In the genomic region with DNA sequence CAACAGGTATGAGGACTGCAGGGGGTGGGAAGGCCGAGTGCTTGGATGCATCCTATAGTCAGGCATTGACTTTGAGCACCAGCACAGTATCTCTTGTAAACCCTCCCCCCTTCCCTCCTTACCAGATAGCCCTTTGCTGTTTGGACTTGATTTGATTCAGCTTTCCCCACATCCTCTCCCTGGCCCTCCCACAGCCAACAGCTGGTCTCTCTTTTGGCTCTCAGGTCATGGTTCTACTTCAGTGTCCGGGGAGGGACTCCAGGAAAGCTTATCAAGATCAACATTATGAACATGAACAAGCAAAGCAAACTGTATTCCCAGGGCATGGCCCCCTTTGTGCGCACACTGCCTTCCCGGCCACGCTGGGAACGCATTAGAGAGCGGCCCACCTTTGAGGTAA, we compare ENCODE assay signal across 8 mouse cellular contexts. TPM values are rescaled to one million over a fixed set of nuclear protein-coding genes. Genes with fewer than 3 reads are reported as not detected.
DNase-seq lines count a peak whose midpoint lies in the region; ATAC-seq and TF ChIP-seq lines count a peak whose summit lies in the region.

No protein-coding gene starts in this region.

- H3K36me3 ChIP-seq in kidney, postnatal 0 days (ENCODE audit: insufficient read depth, low read length) = peaks cover 32% of the 10 kb centered on the region
- peaks cover 47% of the 10 kb centered on the region for H3K36me3 ChIP-seq in embryonic facial prominence, embryonic 15.5 days
- H3K36me3 ChIP-seq in neural tube, embryonic 13.5 days = peaks cover 49% of the 10 kb centered on the region

- H3K9me3 ChIP-seq in kidney, postnatal 0 days (replicated peaks; ENCODE audit: low read length) = no peaks in the 10 kb centered on the region
- no peaks in the 10 kb centered on the region for H3K9me3 ChIP-seq in embryonic facial prominence, embryonic 15.5 days (replicated peaks)
- no peaks in the 10 kb centered on the region for H3K9me3 ChIP-seq in neural tube, embryonic 13.5 days

- H3K4me3 ChIP-seq in kidney, postnatal 0 days (replicated peaks; ENCODE audit: low read depth, low read length) = no peak overlapping the region
- peak overlapping the region; percentile 83 for H3K4me3 ChIP-seq in embryonic facial prominence, embryonic 15.5 days (replicated peaks)
- peak overlapping the region; percentile 84 for H3K4me3 ChIP-seq in neural tube, embryonic 13.5 days

- TF ChIP-seq CTCF in kidney, postnatal 0 days (IDR thresholded peaks at IDR 0.05; ENCODE audit: low read depth) = no peak

- H3K27ac ChIP-seq in kidney, postnatal 0 days = peak overlapping the region; percentile 94; the same call in 1 of the 2 replicates
- peak overlapping the region; percentile 98 for H3K27ac ChIP-seq in embryonic facial prominence, embryonic 15.5 days (replicated peaks)
- H3K27ac ChIP-seq in neural tube, embryonic 13.5 days (replicated peaks) = no peak overlapping the region

- WGBS in kidney, postnatal 0 days = 56% methylated on average over 7 of the region's 7 CpGs
- WGBS in embryonic facial prominence, embryonic 15.5 days = 62% methylated on average over 7 of the region's 7 CpGs
- WGBS in neural tube, embryonic 13.5 days = 84% methylated on average over 7 of the region's 7 CpGs

- ATAC-seq in kidney, postnatal 0 days (replicated peaks; ENCODE audit: low FRiP score, low read depth) = no peak
- ATAC-seq in embryonic facial prominence, embryonic 15.5 days (ENCODE audit: insufficient number of reproducible peaks, low FRiP score, low TSS enrichment, low read depth) = no peak
- ATAC-seq in neural tube, embryonic 13.5 days (ENCODE audit: low read depth) = no peak

- H3K4me2 ChIP-seq in kidney, postnatal 0 days (ENCODE audit: low read length) = peak overlapping the region; percentile 96
- peak overlapping the region; percentile 69 for H3K4me2 ChIP-seq in embryonic facial prominence, embryonic 15.5 days (replicated peaks)
- H3K4me2 ChIP-seq in neural tube, embryonic 13.5 days = peak overlapping the region; percentile 77

- H3K4me1 ChIP-seq in kidney, postnatal 0 days (replicated peaks; ENCODE audit: insufficient read depth, low read length) = peaks cover 3% of the 10 kb centered on the region
- peaks cover 21% of the 10 kb centered on the region for H3K4me1 ChIP-seq in embryonic facial prominence, embryonic 15.5 days
- H3K4me1 ChIP-seq in neural tube, embryonic 13.5 days (replicated peaks) = peaks cover 25% of the 10 kb centered on the region

- peak overlapping the region; percentile 23; the same call in 1 of the 2 replicates for H3K9ac ChIP-seq in kidney, postnatal 0 days (ENCODE audit: low read depth, low read length)
- 0 out of 2 replicates have a peak overlapping the region, but pooled peaks have one; percentile 7 for H3K9ac ChIP-seq in embryonic facial prominence, embryonic 15.5 days
- peak overlapping the region; percentile 91 for H3K9ac ChIP-seq in neural tube, embryonic 13.5 days

- H3K27me3 ChIP-seq in kidney, postnatal 0 days (ENCODE audit: insufficient read depth, low read length) = no peaks in the 10 kb centered on the region
- H3K27me3 ChIP-seq in embryonic facial prominence, embryonic 15.5 days = no peaks in the 10 kb centered on the region
- H3K27me3 ChIP-seq in neural tube, embryonic 13.5 days = no peaks in the 10 kb centered on the region

- peak; percentile 70 for DNase-seq in kidney, postnatal 0 days (ENCODE audit: low spot score)
- no peak for DNase-seq in kidney, adult 11 months
- peak; percentile 44 for DNase-seq in kidney, postnatal 14 days
- no peak for DNase-seq in cerebellum, postnatal 14 days
- DNase-seq in frontal cortex, postnatal 25 days (ENCODE audit: low spot score in 2 of 2) = no peak
- DNase-seq in embryo, embryonic 10.5 days (ENCODE audit: low spot score) = no peak

RNA-seq across cellular contexts. Expression of gene Agbl5, which starts 1.9 kb away (rescaled TPM):
- 17.3 and 17.5 TPM in 2 replicates for polyA plus RNA-seq in kidney, postnatal 0 days (2015; fragmentation: Nextera tagmentation; extraction: Ambion mirVana)
- polyA plus RNA-seq in embryonic facial prominence, embryonic 15.5 days (2015; fragmentation: Nextera tagmentation; extraction: Ambion mirVana) = 22.1 and 28.7 TPM in 2 replicates
- polyA plus RNA-seq in neural tube, embryonic 13.5 days (2015; fragmentation: Nextera tagmentation; extraction: Ambion mirVana) = 25.8 and 29.3 TPM in 2 replicates

RNA-seq across cellular contexts. Expression of gene Ost4, which starts 17.2 kb away (rescaled TPM):
- 466 and 517 TPM in 2 replicates for polyA plus RNA-seq in kidney, postnatal 0 days (2015; fragmentation: Nextera tagmentation; extraction: Ambion mirVana)
- polyA plus RNA-seq in embryonic facial prominence, embryonic 15.5 days (2015; fragmentation: Nextera tagmentation; extraction: Ambion mirVana) = 482 and 502 TPM in 2 replicates
- polyA plus RNA-seq in neural tube, embryonic 13.5 days (2015; fragmentation: Nextera tagmentation; extraction: Ambion mirVana) = 258 and 278 TPM in 2 replicates

RNA-seq across cellular contexts. Expression of gene Tmem214, which starts 22.6 kb away (rescaled TPM):
- 67.3 and 74.5 TPM in 2 replicates for polyA plus RNA-seq in kidney, postnatal 0 days (2015; fragmentation: Nextera tagmentation; extraction: Ambion mirVana)
- polyA plus RNA-seq in embryonic facial prominence, embryonic 15.5 days (2015; fragmentation: Nextera tagmentation; extraction: Ambion mirVana) = 90.0 and 100.0 TPM in 2 replicates
- 52.5 and 57.4 TPM in 2 replicates for polyA plus RNA-seq in neural tube, embryonic 13.5 days (2015; fragmentation: Nextera tagmentation; extraction: Ambion mirVana)

RNA-seq across cellular contexts. Expression of gene Emilin1, which starts 22.8 kb away (rescaled TPM):
- polyA plus RNA-seq in kidney, postnatal 0 days (2015; fragmentation: Nextera tagmentation; extraction: Ambion mirVana) = 204 and 226 TPM in 2 replicates
- polyA plus RNA-seq in embryonic facial prominence, embryonic 15.5 days (2015; fragmentation: Nextera tagmentation; extraction: Ambion mirVana) = 244 and 254 TPM in 2 replicates
- 30.7 and 43.9 TPM in 2 replicates for polyA plus RNA-seq in neural tube, embryonic 13.5 days (2015; fragmentation: Nextera tagmentation; extraction: Ambion mirVana)

RNA-seq across cellular contexts. Expression of gene Khk, which starts 30.9 kb away (rescaled TPM):
- 68.9 and 70.6 TPM in 2 replicates for polyA plus RNA-seq in kidney, postnatal 0 days (2015; fragmentation: Nextera tagmentation; extraction: Ambion mirVana)
- polyA plus RNA-seq in embryonic facial prominence, embryonic 15.5 days (2015; fragmentation: Nextera tagmentation; extraction: Ambion mirVana) = 23.8 and 25.6 TPM in 2 replicates
- 11.4 and 11.9 TPM in 2 replicates for polyA plus RNA-seq in neural tube, embryonic 13.5 days (2015; fragmentation: Nextera tagmentation; extraction: Ambion mirVana)

Comparison
In these comparisons a context has a peak if more than half of its experiments do, and no peak if none do; other contexts are left out.
1. DNase-seq: peak in kidney, postnatal 0 days (single experiment) and kidney, postnatal 14 days (single experiment); none in kidney, adult 11 months (single experiment), cerebellum, postnatal 14 days (0 of 2), frontal cortex, postnatal 25 days (0 of 2) and embryo, embryonic 10.5 days (single experiment).
2. H3K9ac ChIP-seq: peak in every context shown above with its lines; median percentile 91 in neural tube, embryonic 13.5 days; 23 in kidney, postnatal 0 days; 7 in embryonic facial prominence, embryonic 15.5 days.
3. Peak in every context shown above with its lines, with median percentiles within 50 percentile points of each other: H3K4me2 ChIP-seq.